ENCODE assay signal across 8 mouse cellular contexts in genomic region chr2:164939106-164939505, GRCm38 (mm10). TPM values are rescaled to one million over a fixed set of nuclear protein-coding genes. Genes with fewer than 3 reads are reported as not detected.
A peak's percentile ranks its signal among the peaks of the same experiment; 100 is the strongest.
DNase-seq lines count a peak whose midpoint lies in the region; ATAC-seq and TF ChIP-seq lines count a peak whose summit lies in the region.

No protein-coding gene starts in this region.

- peak overlapping the region; percentile 31 for H3K4me3 ChIP-seq in intestine, embryonic 15.5 days (replicated peaks)
- peak overlapping the region; percentile 53 for H3K4me3 ChIP-seq in small intestine, adult 2 months (ENCODE audit: low read depth, low read length)

- H3K27ac ChIP-seq in intestine, embryonic 15.5 days = no peak overlapping the region
- no peak overlapping the region for H3K27ac ChIP-seq in small intestine, adult 2 months (ENCODE audit: insufficient read depth, low read depth, low read length)

- no peak overlapping the region for H3K9ac ChIP-seq in intestine, embryonic 15.5 days

- ATAC-seq in frontal cortex, adult (ENCODE audit: low TSS enrichment) = peak; percentile 42; the same call in 1 of the 2 replicates
- ATAC-seq in intestine, embryonic 15.5 days = 0 out of 2 replicates have a peak, but pooled peaks have one; percentile 16

- H3K9me3 ChIP-seq in intestine, embryonic 15.5 days = no peaks in the 10 kb centered on the region

- H3K4me1 ChIP-seq in intestine, embryonic 15.5 days (replicated peaks) = peaks cover 21% of the 10 kb centered on the region
- peaks cover 3% of the 10 kb centered on the region for H3K4me1 ChIP-seq in small intestine, adult 2 months (ENCODE audit: control insufficient read depth, insufficient read depth, insufficient read length, low read length)

- H3K27me3 ChIP-seq in intestine, embryonic 15.5 days (replicated peaks) = peaks cover 32% of the 10 kb centered on the region
- H3K27me3 ChIP-seq in small intestine, adult 2 months (ENCODE audit: control insufficient read depth, insufficient read depth, low read length) = peaks cover 22% of the 10 kb centered on the region

- no peak for DNase-seq in frontal cortex, postnatal 14 days (ENCODE audit: low spot score in 2 of 2)
- DNase-seq in right cerebral cortex, adult 2 months (ENCODE audit: low spot score in 2 of 2) = peak; percentile 19 to 45
- DNase-seq in right cerebral cortex, postnatal 36 days (ENCODE audit: low spot score in 2 of 2) = no peak
- no peak for DNase-seq in layer of hippocampus, postnatal 36 days
- no peak for DNase-seq in adrenal gland, postnatal 25 days

- 10% methylated on average over 11 of the region's 11 CpGs for WGBS in intestine, embryonic 15.5 days
- 12% methylated on average over 11 of the region's 11 CpGs for WGBS in small intestine, adult 2 months

- peak overlapping the region; percentile 77 for H3K4me2 ChIP-seq in intestine, embryonic 15.5 days (replicated peaks)

- TF ChIP-seq CTCF in small intestine, adult 2 months (IDR thresholded peaks at IDR 0.05; ENCODE audit: extremely low read depth, insufficient read length, insufficient replicate concordance, low read depth, low read length) = no peak

- no peak for TF ChIP-seq POLR2A in small intestine, adult 2 months (IDR thresholded peaks at IDR 0.05; ENCODE audit: low read depth, low read length)

- H3K36me3 ChIP-seq in intestine, embryonic 15.5 days = no peaks in the 10 kb centered on the region
- no peaks in the 10 kb centered on the region for H3K36me3 ChIP-seq in small intestine, adult 2 months (ENCODE audit: control insufficient read depth, insufficient read depth, low read length)

RNA-seq across cellular contexts. Expression of gene Mmp9, which starts 1.5 kb away (rescaled TPM):
- 4.9 and 5.2 TPM in 2 replicates for polyA plus RNA-seq in intestine, embryonic 15.5 days (2015; fragmentation: Nextera tagmentation; extraction: Ambion mirVana)
- polyA plus RNA-seq in small intestine, adult 2 months (2012; rRNA removed) = 11.1 and 12.1 TPM in 2 replicates
- total RNA-seq in layer of hippocampus, postnatal 36 days (2021) = 1 to 10 TPM; 2.0 to 2.9 TPM
- 0.33 and 0.43 TPM in 2 replicates for total RNA-seq in adrenal gland, postnatal 25 days (2021)

RNA-seq across cellular contexts. Expression of gene Slc12a5, which starts 21.5 kb away (rescaled TPM):
- polyA plus RNA-seq in intestine, embryonic 15.5 days (2015; fragmentation: Nextera tagmentation; extraction: Ambion mirVana) = 0.80 and 0.97 TPM in 2 replicates
- polyA plus RNA-seq in small intestine, adult 2 months (2012; rRNA removed) = 0.57 and 0.60 TPM in 2 replicates
- 100 to 1,000 TPM; 398 to 404 TPM for total RNA-seq in layer of hippocampus, postnatal 36 days (2021)
- 7.2 and 10.6 TPM in 2 replicates for total RNA-seq in adrenal gland, postnatal 25 days (2021)

RNA-seq across cellular contexts. Expression of gene Zfp335, which starts 27.5 kb away (rescaled TPM):
- polyA plus RNA-seq in intestine, embryonic 15.5 days (2015; fragmentation: Nextera tagmentation; extraction: Ambion mirVana) = 10.7 and 11.3 TPM in 2 replicates
- polyA plus RNA-seq in small intestine, adult 2 months (2012; rRNA removed) = 19.1 and 34.1 TPM in 2 replicates
- 10 to 100 TPM; 23.8 to 29.7 TPM for total RNA-seq in layer of hippocampus, postnatal 36 days (2021)
- 21.2 and 23.9 TPM in 2 replicates for total RNA-seq in adrenal gland, postnatal 25 days (2021)

Comparison
In these comparisons a context has a peak if more than half of its experiments do, and no peak if none do; other contexts are left out.
1. DNase-seq: peak in right cerebral cortex, adult 2 months (2 of 2); none in frontal cortex, postnatal 14 days (0 of 2), right cerebral cortex, postnatal 36 days (0 of 2), layer of hippocampus, postnatal 36 days (0 of 2) and adrenal gland, postnatal 25 days (single experiment).
2. RNA of gene Slc12a5, which starts 21.5 kb away (total RNA-seq): 398 to 404 TPM in layer of hippocampus, postnatal 36 days; 7.2 to 10.6 TPM in adrenal gland, postnatal 25 days; every median in the first group is over 10 times any median in the second.